Mouse (Mus musculus) limb, embryonic 15.5 days (tissue): Measurements from ENCODE around the gene Erich6. TPM values are rescaled to one million over a fixed set of nuclear protein-coding genes. Genes with fewer than 3 reads are reported as not detected.
A peak's percentile ranks its signal among the peaks of the same experiment; 100 is the strongest.

Experiments
- ATAC-seq: fragments of 200-750 bp; cut with Nextera tagmentation; 2 replicates; pipeline ENCODE4 v1.8.0; 2017; ENCODE audit warnings: low read depth, moderate TSS enrichment; ENCODE audit not compliant: insufficient number of reproducible peaks, low FRiP score, low TSS enrichment
- H3K27ac ChIP-seq: fragments of 300-500 bp; sonication (generic); 2 replicates; pipeline ENCODE4 v1.5.1; 2015; ENCODE audit warnings: moderate library complexity, mild to moderate bottlenecking, inconsistent platforms
- H3K27me3 ChIP-seq: fragments of 300-500 bp; sonication (generic); 2 replicates; pipeline ENCODE4 v1.6.1; 2015; ENCODE audit warnings: inconsistent platforms
- H3K36me3 ChIP-seq: fragments of 300-500 bp; sonication (generic); 2 replicates; pipeline ENCODE4 v1.6.1; 2015; ENCODE audit warnings: inconsistent platforms
- H3K4me1 ChIP-seq: fragments of 300-500 bp; sonication (generic); 2 replicates; pipeline ENCODE4 v1.6.1; 2015; ENCODE audit warnings: inconsistent platforms
- H3K4me2 ChIP-seq: fragments of 300-500 bp; sonication (generic); 2 replicates; pipeline ENCODE4 v1.6.1; 2015; ENCODE audit warnings: mild to moderate bottlenecking, inconsistent platforms
- H3K4me3 ChIP-seq: fragments of 300-500 bp; sonication (generic); 2 replicates; pipeline ENCODE4 v1.5.1; 2015; ENCODE audit warnings: mild to moderate bottlenecking, inconsistent platforms
- H3K9ac ChIP-seq: fragments of 300-500 bp; sonication (generic); 2 replicates; pipeline ENCODE4 v1.6.1; 2015; ENCODE audit warnings: inconsistent platforms
- H3K9me3 ChIP-seq: fragments of 300-500 bp; sonication (generic); 2 replicates; pipeline ENCODE4 v1.6.1; 2016; ENCODE audit warnings: inconsistent platforms
- WGBS: fragments of 180-500 bp; shearing (Covaris S2); methylation state at CpG from one replicate; pipeline ENCODE4 v1.1.7; 2015; 5-methylcytosine and 5-hydroxymethylcytosine counted together
- polyA plus RNA-seq: library from polyadenylated mRNA; unstranded; fragments of >200 nt; fragmentation: Nextera tagmentation; extraction: Ambion mirVana; gene quantifications from 2 replicates; pipeline ENCODE4 v1.2.1, GENCODE M21; 2015

The Erich6 gene
- polyA plus RNA-seq = 0.06 TPM in 1 of 2 replicates, not detected in the other

GRCm38 (mm10) chr3:58636406-58637295, at the start of gene Erich6:
Gene Erich6, minus strand, starts transcription at chr3:58637207.
- Histone ChIP-seq H3K4me2 (peak within 1 kb of the TSS; percentile 89), H3K27me3 (no peaks in the 10 kb centered on the region), H3K4me3 (peak within 1 kb of the TSS; percentile 50), H3K9ac (peak within 1 kb of the TSS; percentile 34; the same call in 1 of the 2 replicates), H3K36me3 (no peaks in the 10 kb centered on the region), H3K4me1 (peaks cover 9% of the 10 kb centered on the region; the same call in 1 of the 2 replicates), H3K27ac (no peak within 1 kb of the TSS), H3K9me3 (no peaks in the 10 kb centered on the region)
- 0% methylated on average over 34 of the region's 34 CpGs for WGBS
- ATAC-seq = peak; percentile 67; the same call in 1 of the 2 replicates

GRCm38 (mm10) chr3:58686206-58686921, 49.4 kb upstream of the Erich6 start:
- 83% methylated on average over 7 of the region's 7 CpGs for WGBS
- Histone ChIP-seq H3K4me3 (no peak overlapping the region), H3K9ac (no peak overlapping the region), H3K27me3 (no peaks in the 10 kb centered on the region), H3K36me3 (no peaks in the 10 kb centered on the region), H3K4me2 (no peak overlapping the region), H3K9me3 (no peaks in the 10 kb centered on the region), H3K4me1 (peaks cover 14% of the 10 kb centered on the region; the same call in 1 of the 2 replicates), H3K27ac (no peak overlapping the region)
- ATAC-seq = no peak

GRCm38 (mm10) chr3:58685396-58685795, 48.4 kb upstream of the Erich6 start:
- no peak overlapping the region for H3K9ac ChIP-seq
- H3K4me3 ChIP-seq = no peak overlapping the region
- no peak overlapping the region for H3K4me2 ChIP-seq
- no peak for ATAC-seq
- no peaks in the 10 kb centered on the region for H3K36me3 ChIP-seq
- H3K4me1 ChIP-seq = peaks cover 12% of the 10 kb centered on the region; the same call in 1 of the 2 replicates
- H3K27ac ChIP-seq = no peak overlapping the region
- WGBS = 87% methylated on average over 3 of the region's 3 CpGs
- H3K9me3 ChIP-seq = no peaks in the 10 kb centered on the region
- no peaks in the 10 kb centered on the region for H3K27me3 ChIP-seq

- H3K4me2 ChIP-seq = no peak overlapping the region
- H3K27ac ChIP-seq = no peak overlapping the region
- 81% methylated on average over 7 of the region's 7 CpGs for WGBS
- no peak for ATAC-seq
- H3K4me1 ChIP-seq = peaks cover 17% of the 10 kb centered on the region
- H3K4me3 ChIP-seq = no peak overlapping the region
- H3K27me3 ChIP-seq = no peaks in the 10 kb centered on the region
- H3K9ac ChIP-seq = no peak overlapping the region
- no peaks in the 10 kb centered on the region for H3K9me3 ChIP-seq
- H3K36me3 ChIP-seq = no peaks in the 10 kb centered on the region
These were observed 46.3 kb upstream of the Erich6 start for GRCm38 (mm10) chr3:58683346-58683745.

GRCm38 (mm10) chr3:58682336-58682735, 45.3 kb upstream of the Erich6 start:
- Histone ChIP-seq H3K27me3 (no peaks in the 10 kb centered on the region), H3K9ac (no peak overlapping the region), H3K4me2 (no peak overlapping the region), H3K4me3 (no peak overlapping the region), H3K4me1 (peaks cover 19% of the 10 kb centered on the region), H3K27ac (no peak overlapping the region), H3K36me3 (no peaks in the 10 kb centered on the region), H3K9me3 (no peaks in the 10 kb centered on the region)
- no peak for ATAC-seq
- WGBS = 68% methylated on average over 4 of the region's 4 CpGs

- Histone ChIP-seq H3K4me2 (no peak overlapping the region), H3K4me3 (no peak overlapping the region), H3K27me3 (no peaks in the 10 kb centered on the region), H3K27ac (no peak overlapping the region), H3K4me1 (peaks cover 21% of the 10 kb centered on the region), H3K9me3 (no peaks in the 10 kb centered on the region), H3K36me3 (no peaks in the 10 kb centered on the region), H3K9ac (no peak overlapping the region)
- 16% methylated on average over 2 of the region's 2 CpGs for WGBS
- ATAC-seq = no peak
These were observed 44.8 kb upstream of the Erich6 start for GRCm38 (mm10) chr3:58681831-58682230.

- no peak overlapping the region for H3K27ac ChIP-seq
- H3K9me3 ChIP-seq = no peaks in the 10 kb centered on the region
- H3K27me3 ChIP-seq = no peaks in the 10 kb centered on the region
- 77% methylated on average over 7 of the region's 7 CpGs for WGBS
- no peak overlapping the region for H3K4me2 ChIP-seq
- peaks cover under 1% of the 10 kb centered on the region; the same call in 1 of the 2 replicates for H3K36me3 ChIP-seq
- no peak overlapping the region for H3K4me3 ChIP-seq
- no peak overlapping the region for H3K9ac ChIP-seq
- no peak for ATAC-seq
- peaks cover 19% of the 10 kb centered on the region for H3K4me1 ChIP-seq
These were observed 44.1 kb upstream of the Erich6 start for GRCm38 (mm10) chr3:58680943-58681637.

GRCm38 (mm10) chr3:58679996-58680395, 43.0 kb upstream of the Erich6 start:
- Histone ChIP-seq H3K9ac (no peak overlapping the region), H3K27ac (0 out of 2 replicates have a peak overlapping the region, but pooled peaks have one; percentile 29), H3K9me3 (no peaks in the 10 kb centered on the region), H3K27me3 (no peaks in the 10 kb centered on the region), H3K4me3 (no peak overlapping the region), H3K36me3 (peaks cover 9% of the 10 kb centered on the region; the same call in 1 of the 2 replicates), H3K4me2 (no peak overlapping the region), H3K4me1 (peaks cover 19% of the 10 kb centered on the region)
- WGBS = 24% methylated on average over 4 of the region's 4 CpGs
- ATAC-seq = no peak

GRCm38 (mm10) chr3:58678905-58679304, 41.9 kb upstream of the Erich6 start:
- Histone ChIP-seq H3K4me1 (peaks cover 19% of the 10 kb centered on the region), H3K36me3 (peaks cover 17% of the 10 kb centered on the region; the same call in 1 of the 2 replicates), H3K27ac (0 out of 2 replicates have a peak overlapping the region, but pooled peaks have one; percentile 11), H3K4me2 (no peak overlapping the region), H3K9ac (no peak overlapping the region), H3K9me3 (no peaks in the 10 kb centered on the region), H3K27me3 (no peaks in the 10 kb centered on the region), H3K4me3 (no peak overlapping the region)
- WGBS = 55% methylated on average over 2 of the region's 2 CpGs
- ATAC-seq = no peak

- Histone ChIP-seq H3K9ac (no peak overlapping the region), H3K9me3 (no peaks in the 10 kb centered on the region), H3K4me1 (peaks cover 19% of the 10 kb centered on the region), H3K36me3 (peaks cover 17% of the 10 kb centered on the region; the same call in 1 of the 2 replicates), H3K27ac (0 out of 2 replicates have a peak overlapping the region, but pooled peaks have one; percentile 28), H3K4me2 (no peak overlapping the region), H3K27me3 (no peaks in the 10 kb centered on the region), H3K4me3 (no peak overlapping the region)
- ATAC-seq = no peak
- 45% methylated on average over 8 of the region's 8 CpGs for WGBS
These were observed 41.4 kb upstream of the Erich6 start for GRCm38 (mm10) chr3:58678384-58678783.

- WGBS = 50% methylated on average over 3 of the region's 3 CpGs
- Histone ChIP-seq H3K36me3 (peaks cover 17% of the 10 kb centered on the region; the same call in 1 of the 2 replicates), H3K27ac (no peak overlapping the region), H3K4me1 (peaks cover 19% of the 10 kb centered on the region), H3K9ac (no peak overlapping the region), H3K4me2 (no peak overlapping the region), H3K4me3 (no peak overlapping the region), H3K9me3 (no peaks in the 10 kb centered on the region), H3K27me3 (no peaks in the 10 kb centered on the region)
- no peak for ATAC-seq
These were observed 40.6 kb upstream of the Erich6 start for GRCm38 (mm10) chr3:58677615-58678014.
